Mouse (Mus musculus) heart, postnatal 0 days (tissue): ENCODE measurements at regions not wholly inside any gene's neighbourhood (a gene's known extent, or its start where the extent isn't known, plus 50 kb on each side); places are given as distances from the start of the nearest gene placed in this dataset.

Experiments used
- CTCF ChIP-seq: IDR thresholded peaks from 2 replicates; pipeline ENCODE4 v1.5.1; 2016; ENCODE audit warnings: antibody characterized with exemption, control low read depth, low read depth
- EP300 ChIP-seq: IDR thresholded peaks from 2 replicates; pipeline ENCODE4 v1.6.1; 2016; ENCODE audit warnings: antibody characterized with exemption, low read depth

GRCm38 (mm10) chr8:8225994-8226393 lies 435.0 kb downstream of the Efnb2 start:
- TF ChIP-seq EP300 (no peak), CTCF (no peak)
